Mouse (Mus musculus) kidney, postnatal 36 days (tissue): ENCODE results near the gene Gm28051.
A peak's percentile ranks its signal among the peaks of the same experiment; 100 is the strongest.

ENCODE experiments used
- DNase-seq, 2 experiments: peaks; one replicate each; pipeline ENCODE4 v3.0.0; 2021 to 2022; ENCODE audit warnings: mixed read lengths in 2 of 2

The Gm28051 gene

DNA sequence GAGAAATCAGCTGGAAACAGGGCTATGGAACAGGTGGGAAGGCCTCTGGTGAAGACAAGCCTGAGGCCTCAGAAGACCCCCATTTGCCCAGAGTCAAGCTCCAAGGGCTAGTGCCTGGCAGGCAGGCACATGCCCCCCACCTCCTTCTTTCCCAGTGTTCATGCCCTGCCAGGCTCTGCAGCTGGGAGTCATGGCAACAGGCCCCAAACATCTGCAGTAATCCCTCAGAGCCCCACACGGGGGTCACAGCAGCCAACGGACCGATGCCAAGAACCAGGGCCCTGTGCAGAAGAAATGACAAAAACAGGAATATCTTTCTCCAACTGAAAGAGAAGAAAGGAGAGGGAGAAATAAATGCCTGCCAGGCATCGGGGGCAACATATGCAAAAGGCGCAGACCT, 73.6 kb downstream of the Gm28051 start:
- DNase-seq: no peak

- peak; percentile 62 to 76 for DNase-seq
These were observed 74.1 kb downstream of the Gm28051 start for GRCm38 (mm10) chr12:102683438-102683837.

DNA sequence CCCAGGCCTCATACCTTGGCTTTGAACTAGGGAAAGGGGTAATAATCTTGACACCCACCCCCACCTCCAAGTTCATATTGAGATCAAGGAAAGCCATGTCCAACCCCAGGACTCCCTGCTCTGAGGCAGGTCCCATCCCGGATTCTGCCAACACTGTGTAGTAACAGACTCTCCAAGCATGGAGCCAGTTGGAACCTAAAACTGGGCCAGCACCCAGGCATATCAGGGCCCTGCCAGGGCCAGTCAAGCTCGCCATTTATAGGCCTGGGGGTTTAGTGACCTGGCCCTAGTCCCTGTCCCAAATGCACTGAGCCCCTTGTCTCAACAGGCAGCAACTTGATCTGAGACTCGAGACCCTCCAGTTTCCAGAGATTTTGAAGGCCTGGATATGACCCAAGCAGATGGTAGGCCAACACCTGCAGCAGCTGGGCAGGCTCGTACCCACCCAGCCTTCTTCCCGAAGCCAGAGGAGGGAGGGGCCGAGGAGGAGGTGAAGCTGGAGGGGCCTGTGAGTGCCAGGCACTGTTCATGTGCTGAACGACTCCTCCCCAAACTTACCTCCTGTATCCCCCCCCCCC, 74.8 kb downstream of the Gm28051 start:
- no peak for DNase-seq

DNA sequence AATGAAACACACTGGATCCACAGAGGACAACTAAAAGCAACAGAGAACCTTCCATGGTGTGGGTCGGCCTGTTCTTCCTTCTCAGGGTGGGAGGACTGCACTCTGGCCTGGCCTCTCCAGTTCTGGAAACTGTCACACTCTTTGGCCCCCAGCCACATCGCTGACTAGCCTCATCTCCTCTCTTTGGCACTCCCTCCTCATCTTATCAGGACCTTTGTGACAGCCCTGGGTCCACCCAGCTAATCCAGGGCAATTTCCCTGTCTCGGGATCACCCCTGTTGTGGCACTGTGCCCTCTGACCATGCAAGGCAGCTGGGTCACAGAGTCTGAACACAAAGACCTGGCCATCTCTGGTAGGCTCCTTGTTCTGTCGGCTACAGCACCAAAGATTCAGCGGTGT, 75.5 kb downstream of the Gm28051 start:
- DNase-seq: peak in 1 of 2 experiments; percentile 62

DNA sequence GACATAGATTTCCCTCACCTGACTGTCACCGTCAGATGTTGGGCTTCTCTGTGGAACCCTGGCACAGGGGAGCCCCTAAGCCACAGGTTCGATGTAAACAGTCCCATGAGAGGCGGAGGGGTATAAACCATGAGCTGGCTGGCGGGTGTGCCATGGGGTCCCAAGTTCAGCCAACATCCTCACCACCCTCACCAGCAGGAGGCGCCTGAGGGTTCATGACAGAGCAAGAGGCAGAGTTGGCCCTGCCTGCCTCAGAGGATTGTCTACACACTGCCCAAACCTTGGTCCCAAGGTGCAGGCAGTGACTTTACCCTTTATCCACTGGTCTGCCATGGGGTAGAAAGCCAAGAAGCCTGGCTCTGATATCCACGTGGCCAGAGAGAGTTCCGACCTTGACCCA, 76.0 kb downstream of the Gm28051 start:
- DNase-seq: peak in 1 of 2 experiments; percentile 72

DNA sequence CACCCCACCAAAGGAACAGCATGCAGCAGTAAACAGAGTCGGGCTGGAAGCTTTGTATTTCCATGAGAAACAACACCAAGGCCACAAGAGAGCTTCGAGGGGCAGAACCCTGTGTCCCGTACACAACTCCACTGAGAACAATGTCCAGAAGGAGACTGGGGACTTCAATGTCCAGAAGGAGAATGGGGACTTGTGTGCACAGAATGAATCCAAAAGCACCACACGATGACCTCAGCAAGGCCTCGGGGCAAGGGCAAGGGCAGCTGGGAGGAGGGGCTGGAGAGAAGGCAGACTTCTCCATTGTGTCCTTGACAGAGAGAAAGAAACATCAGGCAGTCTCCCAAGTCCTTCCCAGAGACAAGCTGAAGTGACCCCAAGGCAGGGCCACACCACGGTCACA, 78.7 kb downstream of the Gm28051 start:
- no peak for DNase-seq

- DNase-seq: no peak
These were observed 80.5 kb downstream of the Gm28051 start for GRCm38 (mm10) chr12:102677089-102677488.

- no peak for DNase-seq
These were observed 83.0 kb downstream of the Gm28051 start for GRCm38 (mm10) chr12:102674556-102674955.

GRCm38 (mm10) chr12:102674123-102674522, 83.4 kb downstream of the Gm28051 start:
- DNase-seq: no peak

GRCm38 (mm10) chr12:102672857-102673839, 84.4 kb downstream of the Gm28051 start:
- DNase-seq: peak; percentile 66 to 76

DNA sequence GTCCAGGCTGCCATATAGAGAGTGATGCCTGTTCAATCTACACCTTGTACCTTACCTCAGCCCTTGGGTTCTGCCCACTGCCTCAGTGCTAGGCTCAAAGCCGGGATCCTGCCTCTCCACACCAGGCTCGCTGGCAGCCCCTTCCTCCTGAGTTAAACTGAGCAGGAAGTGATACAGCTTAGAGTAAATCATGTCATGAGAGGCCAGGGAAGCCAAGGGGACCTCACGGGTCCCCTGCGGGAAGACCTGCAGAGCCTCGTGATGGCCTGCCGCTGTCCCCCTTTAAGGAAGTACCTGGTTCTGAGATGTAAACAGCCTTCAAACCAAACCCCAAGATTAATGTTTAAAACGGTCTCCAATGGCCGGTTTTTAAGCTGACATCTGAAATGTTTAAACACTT, 85.4 kb downstream of the Gm28051 start:
- no peak for DNase-seq

GRCm38 (mm10) chr12:102670848-102671247, 86.7 kb downstream of the Gm28051 start:
- DNase-seq: no peak
